Mouse (Mus musculus) myocyte (in vitro differentiated cells): ENCODE data around the gene Dph1. TPM values are rescaled to one million over a fixed set of nuclear protein-coding genes. Genes with fewer than 3 reads are reported as not detected.

Experiments
- H3K27me3 ChIP-seq: one replicate; pipeline ENCODE4 v1.6.1; 2011; ENCODE audit not compliant: control insufficient read depth, insufficient read depth, insufficient read length
- H3K36me3 ChIP-seq: one replicate; pipeline ENCODE4 v1.6.1; 2011; ENCODE audit not compliant: control insufficient read depth, insufficient read depth
- H3K4me2 ChIP-seq: one replicate; pipeline ENCODE4 v1.6.1; 2011; ENCODE audit warnings: low read depth, control low read depth
- H3K4me3 ChIP-seq: one replicate; pipeline ENCODE4 v1.5.1; 2011; ENCODE audit warnings: mild to moderate bottlenecking, control low read depth, moderate library complexity
- H3K79me2 ChIP-seq: one replicate; pipeline ENCODE4 v1.6.1; 2011; ENCODE audit not compliant: control insufficient read depth, insufficient read depth
- H3ac ChIP-seq: one replicate; pipeline ENCODE4 v1.6.1; 2011; ENCODE audit not compliant: control insufficient read depth, insufficient read length
- CEBPB ChIP-seq: IDR thresholded peaks from 2 replicates; pipeline ENCODE4 v1.6.1; 2011; ENCODE audit warnings: mild to moderate bottlenecking, moderate library complexity; ENCODE audit not compliant: poor library complexity, insufficient read depth, severe bottlenecking
- E2F4 ChIP-seq: IDR thresholded peaks from one replicate; pipeline ENCODE4 v1.6.1; 2011; ENCODE audit warnings: mild to moderate bottlenecking, control low read depth, moderate library complexity; ENCODE audit not compliant: insufficient read depth
- MAX ChIP-seq: IDR thresholded peaks from one replicate; pipeline ENCODE4 v1.6.1; 2011; ENCODE audit warnings: low read depth, mild to moderate bottlenecking, control low read depth
- MYOD1 ChIP-seq, 3 experiments: IDR thresholded peaks; one replicate each; pipeline ENCODE4 v1.6.1; 2011; ENCODE audit warnings: control low read depth in 2 of 3, low read depth in 2 of 3, mild to moderate bottlenecking in 2 of 3, moderate library complexity in 1 of 3; ENCODE audit not compliant: insufficient read length in 2 of 3, control insufficient read depth in 1 of 3
- MYOG ChIP-seq, 3 experiments: IDR thresholded peaks; one replicate each; pipeline ENCODE4 v1.6.1; 2011; ENCODE audit warnings: control low read depth in 2 of 3, low read depth in 2 of 3, mild to moderate bottlenecking in 2 of 3; ENCODE audit not compliant: insufficient read length in 2 of 3, control insufficient read depth in 1 of 3, insufficient read depth in 1 of 3
- POLR2A ChIP-seq: IDR thresholded peaks from one replicate; pipeline ENCODE4 v1.6.1; 2011; ENCODE audit warnings: low read depth, mild to moderate bottlenecking, control low read depth, moderate library complexity; ENCODE audit not compliant: insufficient read length
- POLR2AphosphoS2 ChIP-seq: IDR thresholded peaks from one replicate; pipeline ENCODE4 v1.6.1; 2011; ENCODE audit warnings: low read depth, control low read depth; ENCODE audit not compliant: insufficient read length
- REST ChIP-seq: IDR thresholded peaks from one replicate; pipeline ENCODE4 v1.6.1; 2011; ENCODE audit warnings: mild to moderate bottlenecking, control low read depth, moderate library complexity; ENCODE audit not compliant: insufficient read depth, insufficient read length
- SRF ChIP-seq: IDR thresholded peaks from one replicate; pipeline ENCODE4 v1.6.1; 2011; ENCODE audit warnings: low read depth; ENCODE audit not compliant: control insufficient read depth, insufficient read length
- TCF12 ChIP-seq: IDR thresholded peaks from one replicate; pipeline ENCODE4 v1.6.1; 2011; ENCODE audit warnings: mild to moderate bottlenecking, control low read depth; ENCODE audit not compliant: poor library complexity, insufficient read depth, severe bottlenecking
- TCF3 ChIP-seq: IDR thresholded peaks from one replicate; pipeline ENCODE4 v1.6.1; 2011; ENCODE audit warnings: low read depth, control low read depth; ENCODE audit not compliant: insufficient read length
- USF1 ChIP-seq: IDR thresholded peaks from one replicate; pipeline ENCODE4 v1.6.1; 2011; ENCODE audit warnings: low read depth, mild to moderate bottlenecking, control low read depth, moderate library complexity
- polyA plus RNA-seq: library from polyadenylated mRNA; unstranded; fragments of >200 nt; fragmentation: generic; extraction: Trizol; gene quantifications from one replicate; pipeline ENCODE4 v1.2.1, GENCODE M21; 2012; ENCODE audit warnings: missing spikeins

Dph1 gene
- polyA plus RNA-seq, 1 experiment: 15.8 TPM

DNA sequence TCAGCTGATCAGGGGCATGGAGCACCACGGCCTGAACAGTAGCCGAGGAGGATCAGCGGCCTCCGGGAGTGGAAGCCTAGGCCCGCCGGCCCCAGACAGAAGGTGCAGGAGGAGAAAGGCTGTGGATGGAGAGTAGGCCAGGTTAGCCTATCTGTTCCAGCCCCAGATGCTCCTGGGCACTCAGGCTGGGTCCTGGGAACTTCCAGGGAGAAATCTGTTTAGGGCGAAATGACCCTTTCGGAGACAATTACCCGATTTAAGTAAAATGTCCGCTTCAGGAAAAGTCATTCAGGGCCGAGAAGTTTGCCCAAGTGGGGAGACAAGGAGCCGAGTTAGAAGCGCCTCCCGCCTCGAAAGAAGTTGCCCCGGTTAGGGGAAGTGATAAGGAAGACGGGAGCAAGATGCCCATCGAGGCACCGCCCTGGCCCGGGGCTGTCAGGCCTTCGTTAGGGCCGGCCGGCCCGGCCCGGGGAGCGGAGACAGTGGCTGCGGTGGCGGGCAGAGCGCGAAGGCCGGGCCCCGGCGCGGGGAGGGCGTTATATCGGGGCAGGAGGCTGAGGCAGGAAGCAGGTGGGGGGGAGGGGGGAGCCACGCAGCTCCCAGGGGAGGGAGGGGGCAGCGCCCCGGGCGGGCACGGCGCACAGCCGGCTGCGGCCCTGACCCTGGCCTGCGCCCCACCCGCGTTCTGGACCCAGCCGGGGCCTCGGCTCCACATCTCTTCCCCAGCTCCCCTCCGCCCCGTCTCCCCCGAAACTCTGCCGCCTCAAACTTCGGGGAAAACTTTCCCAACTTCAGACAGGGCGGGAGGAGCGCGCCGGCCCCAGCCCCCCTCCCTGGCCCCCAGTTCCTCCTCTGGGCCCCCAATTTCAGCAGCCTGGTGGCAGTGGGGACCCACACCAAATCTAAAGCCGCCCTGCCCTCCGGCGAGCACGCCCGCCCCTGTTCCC is 23.1 kb downstream of the Dph1 start:
- no peak overlapping the region for H3K4me3 ChIP-seq
- H3K27me3 ChIP-seq: no peaks in the 10 kb centered on the region
- H3ac ChIP-seq: no peak overlapping the region
- TF ChIP-seq MYOD1 (IDR thresholded peaks at IDR 0.05; ENCODE audit: control insufficient read depth in 1 of 3, insufficient read length in 2 of 3, low read depth in 2 of 3) (no peak), E2F4 (no peak), REST (no peak), USF1 (no peak), POLR2A (no peak)
- no peaks in the 10 kb centered on the region for H3K79me2 ChIP-seq
- no peaks in the 10 kb centered on the region for H3K36me3 ChIP-seq
- H3K4me2 ChIP-seq: no peak overlapping the region

DNA sequence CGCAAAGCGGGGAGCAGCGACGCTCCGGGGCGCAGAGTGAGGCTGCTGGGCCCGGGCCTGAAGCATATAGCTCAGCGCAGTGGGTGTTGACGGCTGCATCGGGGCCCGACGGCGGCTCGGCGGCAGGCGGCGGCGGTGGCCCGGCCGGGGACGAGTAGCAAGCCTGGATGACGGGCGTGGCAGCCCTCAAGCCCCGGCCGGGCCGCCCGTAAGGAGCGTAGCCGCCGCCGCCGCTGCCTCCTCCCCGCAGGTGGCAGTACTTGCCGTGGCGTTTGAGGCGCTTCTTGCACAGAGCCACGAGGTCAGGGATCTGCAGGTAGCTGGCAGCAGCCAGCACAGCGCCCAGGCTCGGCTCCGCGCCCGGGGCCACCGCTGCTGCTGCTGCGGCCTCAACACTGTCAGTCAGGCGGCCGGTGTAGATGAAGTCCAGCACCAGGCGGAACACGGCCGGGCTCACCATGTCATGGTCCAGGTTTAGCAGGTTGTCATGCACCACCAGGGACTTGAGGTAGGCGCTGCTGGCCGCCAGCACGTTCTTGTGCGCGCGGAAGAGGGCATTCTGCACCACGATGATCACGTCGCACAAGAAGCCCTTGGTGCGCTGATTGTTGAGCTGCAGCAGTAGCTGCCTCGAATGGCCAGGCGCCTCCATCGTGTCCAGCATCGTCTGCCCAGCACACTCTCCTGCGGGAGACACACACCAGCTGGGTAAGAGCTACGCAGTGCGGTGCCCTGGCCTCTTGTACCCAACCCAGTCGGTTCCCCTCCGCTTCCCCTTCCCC is 24.0 kb downstream of the Dph1 start:
- no peak overlapping the region for H3ac ChIP-seq
- no peaks in the 10 kb centered on the region for H3K36me3 ChIP-seq
- no peak overlapping the region for H3K4me2 ChIP-seq
- H3K27me3 ChIP-seq: no peaks in the 10 kb centered on the region
- H3K79me2 ChIP-seq: no peaks in the 10 kb centered on the region
- H3K4me3 ChIP-seq: no peak overlapping the region
- TF ChIP-seq USF1 (no peak), POLR2A (no peak), TCF12 (no peak), E2F4 (no peak), MYOG (IDR thresholded peaks at IDR 0.05; ENCODE audit: control insufficient read depth in 1 of 3, insufficient read depth in 1 of 3, insufficient read length in 2 of 3, low read depth in 2 of 3) (no peak), TCF3 (no peak), CEBPB (no peak), SRF (no peak), POLR2AphosphoS2 (no peak), REST (no peak), MYOD1 (IDR thresholded peaks at IDR 0.05; ENCODE audit: control insufficient read depth in 1 of 3, insufficient read length in 2 of 3, low read depth in 2 of 3) (no peak), MAX (no peak)

DNA sequence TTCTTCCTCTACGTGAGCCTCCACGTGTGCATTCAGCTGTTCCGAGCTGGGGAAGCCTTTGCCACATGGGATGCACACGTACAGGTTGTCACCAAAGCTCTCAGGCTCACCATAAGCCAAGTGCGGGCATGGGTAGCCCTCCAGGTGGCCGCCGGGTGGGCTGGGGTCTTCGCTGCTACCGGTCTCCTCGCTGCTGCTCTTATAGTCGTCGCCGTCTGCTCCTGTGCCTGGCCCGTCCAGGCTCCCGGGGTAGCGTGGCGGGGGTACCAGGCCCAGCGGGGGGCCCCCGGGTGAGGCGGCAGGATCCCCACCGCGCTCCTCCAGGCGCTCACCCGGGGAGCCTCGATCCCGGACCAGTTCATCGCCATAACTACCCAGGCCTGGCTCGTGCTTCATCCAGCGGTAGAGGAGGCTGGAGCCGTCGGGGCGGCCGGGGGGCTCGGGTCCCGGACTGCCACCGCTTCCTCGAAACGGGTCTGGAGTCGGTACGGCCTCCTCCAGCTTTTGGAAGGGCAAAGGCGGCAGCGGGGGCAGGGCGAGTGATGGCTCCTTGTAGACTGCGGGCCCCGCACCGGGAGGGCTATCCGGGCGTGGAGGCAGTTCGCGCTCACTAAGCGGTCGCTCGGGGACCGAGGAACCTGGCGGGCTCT is 24.7 kb downstream of the Dph1 start:
- H3K4me3 ChIP-seq: no peak overlapping the region
- H3K4me2 ChIP-seq: no peak overlapping the region
- TF ChIP-seq MYOD1 (IDR thresholded peaks at IDR 0.05; ENCODE audit: control insufficient read depth in 1 of 3, insufficient read length in 2 of 3, low read depth in 2 of 3) (no peak), SRF (no peak), TCF12 (no peak), REST (no peak), E2F4 (no peak), CEBPB (no peak), TCF3 (no peak), MAX (no peak), POLR2AphosphoS2 (no peak), USF1 (no peak), MYOG (IDR thresholded peaks at IDR 0.05; ENCODE audit: control insufficient read depth in 1 of 3, insufficient read depth in 1 of 3, insufficient read length in 2 of 3, low read depth in 2 of 3) (no peak), POLR2A (no peak)
- no peaks in the 10 kb centered on the region for H3K27me3 ChIP-seq
- no peaks in the 10 kb centered on the region for H3K79me2 ChIP-seq
- H3K36me3 ChIP-seq: no peaks in the 10 kb centered on the region
- H3ac ChIP-seq: no peak overlapping the region

DNA sequence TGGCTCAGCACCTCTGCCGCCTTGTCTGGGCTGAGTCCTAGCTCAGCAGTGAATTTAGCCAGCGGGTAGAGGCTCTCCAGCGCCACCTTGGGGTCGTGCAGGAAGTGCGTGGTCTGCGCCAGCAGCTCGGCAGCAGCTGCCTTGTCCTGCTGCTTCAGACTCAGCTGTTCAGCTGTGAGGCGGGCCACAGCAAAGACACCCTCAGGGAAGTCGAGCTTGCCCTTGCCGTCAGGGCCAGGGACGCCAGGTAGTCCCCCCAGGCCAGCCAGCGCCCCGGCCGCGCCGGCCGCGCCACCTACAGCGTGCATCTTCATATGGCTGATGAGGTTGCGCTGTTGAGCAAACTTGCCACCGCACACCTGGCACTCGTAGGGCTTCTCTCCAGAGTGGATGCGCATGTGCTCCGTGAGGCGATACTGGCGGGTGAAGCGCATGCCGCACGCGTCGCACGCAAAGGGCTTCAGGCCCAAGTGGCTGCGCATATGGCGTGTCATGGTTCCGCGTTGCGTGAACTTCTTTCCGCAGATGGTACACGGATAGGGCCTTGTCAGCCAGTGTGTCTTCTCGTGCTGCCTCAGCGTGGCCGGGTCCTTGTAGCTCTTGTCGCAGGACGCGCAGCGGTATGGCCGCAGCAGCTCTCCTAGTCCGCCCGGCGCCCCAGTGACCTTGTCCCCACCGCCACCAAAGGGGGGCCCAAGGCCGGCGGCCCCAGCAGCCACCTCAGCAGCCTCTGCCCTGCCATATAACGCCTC is 25.4 kb downstream of the Dph1 start:
- TF ChIP-seq CEBPB: no peak
- no peak for TF ChIP-seq TCF12
- no peak for TF ChIP-seq POLR2AphosphoS2
- TF ChIP-seq REST: no peak
- no peak for TF ChIP-seq SRF
- TF ChIP-seq MYOD1 (IDR thresholded peaks at IDR 0.05; ENCODE audit: control insufficient read depth in 1 of 3, insufficient read length in 2 of 3, low read depth in 2 of 3): no peak
- TF ChIP-seq POLR2A: no peak
- TF ChIP-seq USF1: no peak
- TF ChIP-seq E2F4: no peak
- no peak for TF ChIP-seq MAX
- TF ChIP-seq MYOG (IDR thresholded peaks at IDR 0.05; ENCODE audit: control insufficient read depth in 1 of 3, insufficient read depth in 1 of 3, insufficient read length in 2 of 3, low read depth in 2 of 3): no peak
- Histone ChIP-seq H3K4me2 (no peak overlapping the region), H3K36me3 (no peaks in the 10 kb centered on the region), H3ac (no peak overlapping the region), H3K4me3 (no peak overlapping the region), H3K27me3 (no peaks in the 10 kb centered on the region), H3K79me2 (no peaks in the 10 kb centered on the region)
